ENCODE assay signal across 8 mouse cellular contexts in genomic region chr9:62343904-62344491, GRCm38 (mm10). TPM values are rescaled to one million over a fixed set of nuclear protein-coding genes. Genes with fewer than 3 reads are reported as not detected.
DNase-seq lines count a peak whose midpoint lies in the region; ATAC-seq and TF ChIP-seq lines count a peak whose summit lies in the region.

No protein-coding gene starts in this region.

- peak; percentile 39 for TF ChIP-seq POLR2A in small intestine, adult 2 months (IDR thresholded peaks at IDR 0.05; ENCODE audit: low read depth, low read length)

- peak overlapping the region; percentile 98 for H3K4me3 ChIP-seq in intestine, embryonic 14.5 days (ENCODE audit: low read depth, low read length)
- peak overlapping the region; percentile 94 for H3K4me3 ChIP-seq in midbrain, embryonic 10.5 days
- H3K4me3 ChIP-seq in small intestine, adult 2 months (ENCODE audit: low read depth, low read length): peak overlapping the region; percentile 90

- H3K27me3 ChIP-seq in intestine, embryonic 14.5 days (replicated peaks; ENCODE audit: control insufficient read depth, insufficient read depth, low read length): no peaks in the 10 kb centered on the region
- no peaks in the 10 kb centered on the region for H3K27me3 ChIP-seq in midbrain, embryonic 10.5 days (ENCODE audit: low read depth, poor library complexity, severe bottlenecking)
- H3K27me3 ChIP-seq in small intestine, adult 2 months (ENCODE audit: control insufficient read depth, insufficient read depth, low read length): no peaks in the 10 kb centered on the region

- DNase-seq in R1 (ENCODE audit: low read depth, low spot score): peak; percentile 53
- peak; percentile 76 for DNase-seq in cerebellum, postnatal 14 days
- peak; percentile 77 for DNase-seq in gastrocnemius, postnatal 25 days
- peak; percentile 89 for DNase-seq in intestine, embryonic 14.5 days (ENCODE audit: low spot score)
- peak; percentile 70 to 79 for DNase-seq in left cerebral cortex, postnatal 36 days (ENCODE audit: low spot score in 2 of 2)
- DNase-seq in midbrain, embryonic 10.5 days (ENCODE audit: low spot score): peak; percentile 79

- H3K27ac ChIP-seq in intestine, embryonic 14.5 days (ENCODE audit: low read depth): peak overlapping the region; percentile 99
- peak overlapping the region; percentile 100 for H3K27ac ChIP-seq in midbrain, embryonic 10.5 days (replicated peaks)
- peak overlapping the region; percentile 100 for H3K27ac ChIP-seq in small intestine, adult 2 months (ENCODE audit: insufficient read depth, low read depth, low read length)

- 1% methylated on average over 46 of the region's 52 CpGs for WGBS in intestine, embryonic 14.5 days
- WGBS in midbrain, embryonic 10.5 days: under 1% methylated on average over 52 of the region's 52 CpGs
- WGBS in small intestine, adult 2 months: under 1% methylated on average over 52 of the region's 52 CpGs

- no peak for TF ChIP-seq CTCF in small intestine, adult 2 months (IDR thresholded peaks at IDR 0.05; ENCODE audit: extremely low read depth, insufficient read length, insufficient replicate concordance, low read depth, low read length)

- H3K9ac ChIP-seq in intestine, embryonic 14.5 days (ENCODE audit: low read length): peak overlapping the region; percentile 99

- peaks cover 24% of the 10 kb centered on the region for H3K4me1 ChIP-seq in intestine, embryonic 14.5 days (replicated peaks; ENCODE audit: control insufficient read depth, insufficient read depth, low read length)
- peaks cover 52% of the 10 kb centered on the region for H3K4me1 ChIP-seq in midbrain, embryonic 10.5 days
- H3K4me1 ChIP-seq in small intestine, adult 2 months (ENCODE audit: control insufficient read depth, insufficient read depth, insufficient read length, low read length): peaks cover 19% of the 10 kb centered on the region; the same call in 1 of the 2 replicates

- no peaks in the 10 kb centered on the region for H3K9me3 ChIP-seq in intestine, embryonic 14.5 days (ENCODE audit: control insufficient read depth, low read length)
- no peaks in the 10 kb centered on the region for H3K9me3 ChIP-seq in midbrain, embryonic 10.5 days (replicated peaks)

- ATAC-seq in intestine, embryonic 14.5 days (replicated peaks; ENCODE audit: low FRiP score, low TSS enrichment, low read depth): peak; percentile 11
- ATAC-seq in erythroid progenitor cell, adult 5-6 weeks (replicated peaks; ENCODE audit: low FRiP score, poor library complexity, severe bottlenecking): no peak

- peak overlapping the region; percentile 93 for H3K4me2 ChIP-seq in intestine, embryonic 14.5 days (ENCODE audit: low read length)

- no peaks in the 10 kb centered on the region for H3K36me3 ChIP-seq in intestine, embryonic 14.5 days (ENCODE audit: control insufficient read depth, insufficient read depth, low read length)
- H3K36me3 ChIP-seq in midbrain, embryonic 10.5 days: peaks cover 15% of the 10 kb centered on the region
- H3K36me3 ChIP-seq in small intestine, adult 2 months (ENCODE audit: control insufficient read depth, insufficient read depth, low read length): no peaks in the 10 kb centered on the region

- intact Hi-C loops in left cerebral cortex, postnatal 36 days (cut with DNase I): loop anchor here (2.0 to 5.0 kb wide), 4 partner anchors 19 to 208 kb away; no protein-coding TSS in a partner anchor

RNA-seq across cellular contexts. Expression of gene Anp32a, which starts 2.9 kb away (rescaled TPM):
- 10 to 100 TPM; 59.4 to 67.3 TPM for total RNA-seq in gastrocnemius, postnatal 25 days (2021)
- 99.8 and 103 TPM in 2 replicates for polyA plus RNA-seq in intestine, embryonic 14.5 days (2014; fragmentation: Nextera tagmentation; extraction: Ambion mirVana)
- 100 to 1,000 TPM; 232 to 281 TPM for total RNA-seq in left cerebral cortex, postnatal 36 days (2021)
- polyA plus RNA-seq in midbrain, embryonic 10.5 days (2016; fragmentation: Nextera tagmentation; extraction: Ambion mirVana): 237 and 298 TPM in 2 replicates
- 2.4 and 4.7 TPM in 2 replicates for polyA plus RNA-seq in small intestine, adult 2 months (2012; rRNA removed)
- 114 and 141 TPM in 2 replicates for total RNA-seq in erythroid progenitor cell, adult 5-6 weeks (2015; ENCODE audit: low replicate concordance)
- total RNA-seq in erythroid progenitor cell, adult 5-6 weeks (2017; ENCODE audit: low replicate concordance): 101 and 162 TPM in 2 replicates
